Mouse (Mus musculus) right cerebral cortex, adult 2 months (tissue): Measurements from ENCODE around the gene Prune2.
A peak's percentile ranks its signal among the peaks of the same experiment; 100 is the strongest.

Experiments
- DNase-seq, 2 experiments: peaks; one replicate each; pipeline ENCODE4 v3.0.0; 2021 to 2022; ENCODE audit warnings: low spot score in 2 of 2

The Prune2 gene

GRCm38 (mm10) chr19:17256867-17257266 is 300.9 kb downstream of the Prune2 start:
- no peak for DNase-seq

- no peak for DNase-seq
Measured at GRCm38 (mm10) chr19:17263181-17263580, 307.3 kb downstream of the Prune2 start.

DNA sequence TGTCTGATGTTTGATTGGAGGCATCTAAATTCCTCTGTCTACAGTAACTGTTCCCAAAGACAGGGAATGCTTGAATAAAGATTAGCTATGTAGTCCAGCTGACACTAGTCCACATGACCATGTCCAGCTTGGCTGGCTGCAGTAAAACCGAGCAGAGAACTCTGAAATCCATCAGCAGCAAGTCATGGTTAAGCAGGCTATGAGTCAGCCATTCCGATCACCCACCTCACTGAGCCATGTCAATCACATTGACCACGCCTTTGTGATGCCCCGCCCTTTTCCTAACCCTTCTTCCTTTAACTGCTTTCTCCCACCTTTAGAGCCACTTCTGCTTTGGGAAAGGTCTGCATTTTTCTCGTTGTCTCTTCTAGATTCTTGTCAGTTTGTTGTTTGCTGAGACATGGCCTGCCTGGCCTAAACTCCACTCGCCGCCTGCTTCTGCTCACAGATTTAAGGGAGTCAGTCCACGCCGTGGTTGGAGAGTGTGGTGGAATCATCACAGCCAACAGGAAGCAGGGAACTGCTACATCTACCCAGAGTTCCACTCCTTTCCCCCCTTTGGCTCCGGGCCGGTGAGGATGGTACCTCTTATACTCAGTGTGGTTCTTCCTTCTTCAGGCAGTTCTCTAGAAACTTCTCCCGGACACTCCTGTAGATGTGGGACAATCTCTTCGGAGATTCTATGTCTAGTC is 307.9 kb downstream of the Prune2 start:
- no peak for DNase-seq

DNA sequence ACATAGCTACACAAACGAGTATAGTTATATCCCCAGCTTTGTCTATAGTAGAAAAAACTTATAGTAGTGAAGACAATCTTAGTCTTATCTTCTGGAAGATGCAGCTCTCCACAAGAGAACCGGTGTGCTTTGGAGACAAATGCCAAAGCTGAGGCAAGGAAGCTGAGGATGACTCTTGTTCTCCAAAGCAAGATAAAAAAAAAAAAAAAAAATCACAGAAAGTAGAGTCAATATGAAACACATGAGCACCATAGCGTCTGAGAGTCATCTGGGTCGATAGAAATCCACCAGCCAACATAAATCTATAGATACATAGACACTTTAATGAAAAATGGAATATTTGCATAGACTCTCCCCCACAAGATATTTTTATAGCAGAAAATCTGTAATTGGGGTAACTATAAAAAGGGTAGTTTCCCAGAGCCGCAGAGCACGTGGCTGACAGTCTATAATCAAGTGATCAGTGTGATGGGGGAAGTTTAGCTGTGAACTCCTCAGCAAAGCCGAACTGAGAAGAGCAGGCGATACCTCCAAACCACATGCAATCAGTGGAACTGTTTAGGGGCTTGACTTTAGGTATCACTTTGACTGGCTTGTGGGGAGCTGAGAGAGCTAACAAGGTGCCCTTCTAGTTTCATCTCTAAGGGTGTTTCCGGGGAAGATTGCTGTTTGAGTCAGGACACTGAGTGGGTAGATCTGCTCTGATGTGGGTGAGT is 308.7 kb downstream of the Prune2 start:
- DNase-seq, result peak in 1 of 2 experiments; percentile 8

GRCm38 (mm10) chr19:17268669-17269068 is 312.8 kb downstream of the Prune2 start:
- DNase-seq, result no peak

DNA sequence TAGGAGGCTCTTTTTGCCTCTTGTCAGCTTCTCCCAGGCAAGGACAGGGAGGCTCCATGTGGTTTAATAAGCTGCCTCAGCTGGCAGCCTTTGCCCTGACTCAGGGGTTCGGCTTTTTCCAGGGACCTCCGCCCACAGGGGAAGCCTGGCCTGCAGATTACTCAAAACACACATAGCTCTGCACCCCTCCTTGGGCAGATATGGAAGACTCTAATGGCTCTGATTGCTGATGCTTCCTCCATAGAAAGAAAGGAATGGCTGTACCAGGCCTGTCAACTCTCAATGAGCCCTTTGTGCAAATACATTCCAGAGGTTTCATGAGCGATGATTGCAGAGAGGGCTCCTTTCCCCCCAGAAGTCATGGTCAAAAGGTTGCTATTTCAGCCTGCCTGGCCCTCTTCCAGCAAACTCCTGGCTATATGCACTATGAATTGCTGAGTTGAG is 315.3 kb downstream of the Prune2 start:
- no peak for DNase-seq

DNA sequence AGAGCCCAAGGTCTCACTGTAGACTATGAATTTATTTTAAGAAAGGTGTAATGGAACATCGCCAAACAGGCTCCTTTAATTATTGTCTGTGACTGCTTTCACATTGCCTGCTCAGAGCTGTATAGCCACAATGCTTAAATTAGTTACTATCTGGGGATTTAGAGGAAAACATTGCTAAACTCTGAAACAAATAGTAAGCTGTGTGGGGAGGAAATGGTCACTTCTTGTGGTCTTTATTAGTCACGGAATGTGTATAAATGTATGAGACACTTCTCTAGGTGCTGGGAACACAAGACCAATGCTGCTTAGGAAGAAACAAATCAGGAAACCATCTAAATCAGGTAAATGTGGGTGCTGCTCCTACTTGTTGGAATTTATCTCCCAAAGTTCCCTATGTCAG is 317.1 kb downstream of the Prune2 start:
- no peak for DNase-seq
